Mouse (Mus musculus) bone marrow macrophage, adult 2 months (primary cell): ENCODE measurements around the gene Nsun2.

Source experiments
- CTCF ChIP-seq: IDR thresholded peaks from 2 replicates; pipeline ENCODE4 v1.5.1; 2012; ENCODE audit warnings: low read depth, mild to moderate bottlenecking, low read length, moderate library complexity
- POLR2A ChIP-seq: IDR thresholded peaks from 2 replicates; pipeline ENCODE4 v1.6.1; 2012; ENCODE audit warnings: mild to moderate bottlenecking, low read depth, low read length, borderline replicate concordance

GRCm38 (mm10) chr13:69601321-69601720, 67.8 kb downstream of the Nsun2 start:
- TF ChIP-seq CTCF (no peak), POLR2A (no peak)
